Mouse (Mus musculus): ENCODE measurements around the gene Trub1. TPM values are rescaled to one million over a fixed set of nuclear protein-coding genes. Genes with fewer than 3 reads are reported as not detected.

The Trub1 gene
- polyA plus RNA-seq, 1 experiment from 2014 or later: 28.2 TPM

DNA sequence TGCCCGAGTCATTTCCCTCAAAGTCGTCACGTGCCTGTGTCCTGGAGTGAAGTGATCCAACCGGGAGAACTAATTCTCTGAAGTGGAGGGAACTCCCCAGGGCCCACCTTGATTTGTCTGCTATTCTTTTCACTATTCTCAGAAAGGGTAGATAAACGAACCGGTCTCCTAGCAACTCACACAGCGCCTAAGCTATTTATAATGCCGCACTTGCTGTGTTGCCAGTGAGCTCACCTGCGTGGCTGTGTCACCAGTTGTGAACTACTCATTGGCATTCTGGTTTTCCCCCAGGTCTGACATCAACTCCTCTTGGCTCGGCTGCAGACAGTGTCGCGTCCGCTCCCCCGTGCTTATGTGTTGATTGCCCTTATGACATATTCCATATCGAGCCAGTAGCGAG, 20.6 kb downstream of the Trub1 start:
- WGBS: 77% methylated on average over 16 of the region's 16 CpGs

GRCm38 (mm10) chr19:57475298-57475697, 22.6 kb downstream of the Trub1 start:
- Histone ChIP-seq H3K4me2 (no peak overlapping the region), H3K36me3 (peaks cover 14% of the 10 kb centered on the region; the same call in 1 of the 2 replicates), H3K9ac (replicated peaks) (no peak overlapping the region), H3K9me3 (no peaks in the 10 kb centered on the region), H3K4me1 (replicated peaks) (peaks cover 12% of the 10 kb centered on the region), H3K27me3 (no peaks in the 10 kb centered on the region), H3K27ac (no peak overlapping the region), H3K4me3 (replicated peaks) (no peak overlapping the region)
- ATAC-seq (ENCODE audit: insufficient number of reproducible peaks, insufficient read depth, low FRiP score, low TSS enrichment, low read depth): no peak
- WGBS: 89% methylated on average over 4 of the region's 4 CpGs

More for the DNA sequence above, 20.6 kb downstream of the Trub1 start:
- Histone ChIP-seq H3K9ac (replicated peaks) (no peak overlapping the region), H3K9me3 (0 out of 2 replicates have a peak, but pooled peaks cover 6% of the 10 kb centered on the region), H3K27me3 (no peaks in the 10 kb centered on the region), H3K4me3 (replicated peaks) (no peak overlapping the region), H3K4me1 (replicated peaks) (peaks cover 6% of the 10 kb centered on the region), H3K27ac (no peak overlapping the region), H3K4me2 (no peak overlapping the region), H3K36me3 (peaks cover 30% of the 10 kb centered on the region; the same call in 1 of the 2 replicates)
- ATAC-seq (ENCODE audit: insufficient number of reproducible peaks, insufficient read depth, low FRiP score, low TSS enrichment, low read depth): no peak

DNA sequence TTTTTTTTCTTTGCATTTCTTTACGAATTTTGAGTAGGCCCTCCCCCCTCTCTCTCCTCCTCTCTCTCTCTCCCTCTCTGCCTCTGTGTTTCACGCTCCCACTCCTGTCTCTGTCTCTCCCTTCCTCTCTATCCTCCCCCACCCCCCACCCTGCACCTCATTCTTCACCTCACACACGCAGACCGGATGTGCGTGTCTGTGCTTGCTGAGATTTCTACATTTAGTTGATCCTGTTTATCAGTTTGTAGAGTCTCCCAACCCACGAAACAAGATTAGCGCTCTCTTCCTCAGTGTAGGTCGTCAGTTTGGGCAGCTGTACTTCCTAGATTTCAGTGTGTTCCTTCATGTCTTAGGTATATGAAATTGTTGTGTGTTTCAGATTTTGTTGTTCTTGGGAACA, 24.6 kb downstream of the Trub1 start:
- Histone ChIP-seq H3K36me3 (peaks cover 14% of the 10 kb centered on the region; the same call in 1 of the 2 replicates), H3K4me3 (replicated peaks) (no peak overlapping the region), H3K4me2 (no peak overlapping the region), H3K4me1 (replicated peaks) (peaks cover 6% of the 10 kb centered on the region; the same call in 1 of the 2 replicates), H3K9ac (replicated peaks) (no peak overlapping the region), H3K27me3 (no peaks in the 10 kb centered on the region), H3K27ac (no peak overlapping the region), H3K9me3 (no peaks in the 10 kb centered on the region)
- 64% methylated on average over 8 of the region's 8 CpGs for WGBS
- no peak for ATAC-seq (ENCODE audit: insufficient number of reproducible peaks, insufficient read depth, low FRiP score, low TSS enrichment, low read depth)

- 74% methylated on average over 11 of the region's 11 CpGs for WGBS
- no peak for ATAC-seq (ENCODE audit: insufficient number of reproducible peaks, insufficient read depth, low FRiP score, low TSS enrichment, low read depth)
- Histone ChIP-seq H3K27ac (no peak overlapping the region), H3K9me3 (no peaks in the 10 kb centered on the region), H3K4me3 (replicated peaks) (no peak overlapping the region), H3K9ac (replicated peaks) (no peak overlapping the region), H3K36me3 (peaks cover 14% of the 10 kb centered on the region; the same call in 1 of the 2 replicates), H3K4me1 (replicated peaks) (peaks cover 6% of the 10 kb centered on the region; the same call in 1 of the 2 replicates), H3K4me2 (no peak overlapping the region), H3K27me3 (no peaks in the 10 kb centered on the region)
These were observed 25.3 kb downstream of the Trub1 start for GRCm38 (mm10) chr19:57478056-57478455.

DNA sequence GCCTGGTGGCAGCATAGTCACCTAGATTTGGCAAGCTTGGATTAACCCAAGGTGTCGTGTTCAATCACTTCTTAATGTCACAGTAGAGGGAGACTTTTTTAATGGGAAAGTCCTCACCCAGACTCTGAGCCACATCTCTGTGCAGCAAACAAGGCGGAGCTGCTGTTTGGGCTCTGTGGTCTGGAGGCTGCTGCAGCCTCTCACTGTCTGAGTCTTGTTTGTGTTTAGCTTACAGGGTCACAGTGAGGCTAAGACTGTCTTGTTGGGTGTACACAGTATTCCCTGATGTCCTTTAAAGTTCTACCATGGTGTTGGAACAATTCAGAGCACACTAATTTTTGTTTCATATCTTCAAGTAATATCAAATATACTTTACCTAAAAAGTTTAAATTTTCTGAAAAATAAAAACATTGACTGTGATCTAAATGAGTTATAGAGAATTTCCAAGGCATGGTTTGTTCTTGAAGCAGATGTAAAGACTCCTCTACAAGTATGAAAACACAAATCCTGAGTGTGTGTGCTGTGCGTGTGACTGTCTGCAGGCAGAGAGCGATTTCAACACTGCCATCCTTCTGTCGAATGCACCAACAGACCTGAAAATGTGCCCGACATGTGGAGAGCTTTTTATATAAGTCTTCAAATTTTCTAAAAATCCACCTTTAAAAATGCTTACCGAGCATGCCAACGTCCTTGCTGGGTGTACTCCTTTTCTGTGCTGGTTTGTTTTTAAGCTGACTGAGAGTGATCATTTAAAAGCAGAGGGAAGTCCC, 27.4 kb downstream of the Trub1 start:
- H3K9me3 ChIP-seq: 0 out of 2 replicates have a peak, but pooled peaks cover 8% of the 10 kb centered on the region
- H3K4me1 ChIP-seq (replicated peaks): peaks cover 6% of the 10 kb centered on the region; the same call in 1 of the 2 replicates
- no peak overlapping the region for H3K9ac ChIP-seq (replicated peaks)
- ATAC-seq (ENCODE audit: insufficient number of reproducible peaks, insufficient read depth, low FRiP score, low TSS enrichment, low read depth): no peak
- peaks cover 9% of the 10 kb centered on the region; the same call in 1 of the 2 replicates for H3K36me3 ChIP-seq
- no peak overlapping the region for H3K4me3 ChIP-seq (replicated peaks)
- no peaks in the 10 kb centered on the region for H3K27me3 ChIP-seq
- no peak overlapping the region for H3K27ac ChIP-seq
- H3K4me2 ChIP-seq: no peak overlapping the region
- 80% methylated on average over 8 of the region's 8 CpGs for WGBS

DNA sequence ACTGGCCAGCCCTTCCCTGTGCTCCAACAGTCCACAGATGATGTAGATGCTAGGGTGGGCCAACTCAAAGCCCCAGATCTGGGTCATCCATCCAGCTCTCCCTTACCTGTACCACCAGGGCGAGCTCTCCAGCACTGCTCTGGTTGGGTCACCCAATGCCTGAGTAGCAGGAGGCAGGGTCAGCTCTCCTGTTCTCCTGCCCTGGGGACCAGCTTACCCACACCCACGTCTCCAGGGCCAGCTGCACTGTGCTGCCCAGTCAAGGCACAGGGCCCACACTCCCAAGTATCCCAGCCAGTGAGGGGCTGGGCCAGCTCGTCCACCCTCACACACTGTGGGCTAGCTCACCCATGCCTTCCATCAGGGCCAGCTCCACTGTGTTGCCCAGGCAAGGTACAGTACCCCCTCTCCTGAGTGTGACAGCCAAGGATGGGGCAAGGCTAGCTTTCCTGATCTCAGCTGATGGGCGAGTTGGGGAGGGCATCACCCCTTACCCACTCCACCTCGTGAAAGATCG, 29.1 kb downstream of the Trub1 start:
- Histone ChIP-seq H3K9me3 (0 out of 2 replicates have a peak, but pooled peaks cover 8% of the 10 kb centered on the region), H3K27ac (no peak overlapping the region), H3K4me1 (replicated peaks) (peaks cover 14% of the 10 kb centered on the region), H3K4me2 (no peak overlapping the region), H3K4me3 (replicated peaks) (no peak overlapping the region), H3K9ac (replicated peaks) (no peak overlapping the region), H3K36me3 (peaks cover 11% of the 10 kb centered on the region; the same call in 1 of the 2 replicates), H3K27me3 (no peaks in the 10 kb centered on the region)
- ATAC-seq (ENCODE audit: insufficient number of reproducible peaks, insufficient read depth, low FRiP score, low TSS enrichment, low read depth): no peak
- WGBS: 93% methylated on average over 6 of the region's 6 CpGs

DNA sequence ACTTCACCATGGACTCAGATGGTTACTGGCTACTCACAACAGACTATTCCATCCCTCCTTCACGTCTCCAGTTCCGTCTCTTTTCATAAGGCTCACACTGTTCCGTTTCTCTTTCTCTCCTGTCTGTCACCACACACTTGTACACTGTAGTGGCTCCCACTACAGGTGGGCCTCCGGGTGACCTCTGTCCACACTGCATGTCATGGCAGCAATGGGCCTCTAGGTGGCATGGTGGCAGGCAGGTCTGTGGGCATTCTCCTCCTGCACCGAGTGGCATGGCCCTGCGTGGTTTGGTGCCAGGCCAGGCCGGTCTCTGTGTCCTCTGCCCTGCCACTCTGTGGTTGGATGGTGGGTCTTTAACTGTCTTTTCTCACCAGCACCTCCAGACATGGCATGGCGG, 30.1 kb downstream of the Trub1 start:
- 0 out of 2 replicates have a peak overlapping the region, but pooled peaks have one; percentile 17 for H3K27ac ChIP-seq
- ATAC-seq (ENCODE audit: insufficient number of reproducible peaks, insufficient read depth, low FRiP score, low TSS enrichment, low read depth): no peak
- WGBS: 77% methylated on average over 8 of the region's 8 CpGs

DNA sequence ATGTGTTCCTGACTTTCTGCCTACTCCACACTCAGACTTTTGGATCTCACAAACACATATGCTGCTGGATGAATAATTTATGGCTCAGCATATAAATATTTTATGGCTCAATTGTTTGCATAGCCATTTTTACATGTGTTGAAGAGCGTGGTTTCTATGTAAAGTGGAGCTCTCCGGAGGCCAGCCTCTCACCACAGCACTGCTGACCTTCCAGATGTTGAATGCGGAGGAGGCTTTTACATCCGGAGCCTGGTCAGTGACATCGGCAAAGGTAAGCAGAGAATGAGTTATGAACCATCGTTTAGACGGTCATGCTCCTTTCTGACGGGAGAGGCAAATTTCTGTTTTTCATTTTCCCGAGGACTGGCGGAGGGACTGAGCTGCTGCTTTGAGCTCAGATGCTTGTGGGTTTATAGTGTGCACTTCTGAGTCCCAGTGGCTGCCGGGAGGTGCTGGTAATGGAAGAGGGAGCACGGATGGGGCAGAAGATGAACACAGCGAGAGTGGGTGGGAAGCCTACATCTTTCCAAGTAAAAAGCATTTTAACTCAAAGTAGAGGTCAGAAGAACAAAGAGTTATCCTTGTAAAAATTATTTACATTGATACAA, 34.4 kb downstream of the Trub1 start:
- peak overlapping the region; percentile 40 for H3K4me2 ChIP-seq
- no peak overlapping the region for H3K9ac ChIP-seq (replicated peaks)
- H3K4me1 ChIP-seq (replicated peaks): peaks cover 41% of the 10 kb centered on the region
- WGBS: 23% methylated on average over 13 of the region's 13 CpGs
- ATAC-seq (ENCODE audit: insufficient number of reproducible peaks, insufficient read depth, low FRiP score, low TSS enrichment, low read depth): peak; percentile 20; the same call in 1 of the 2 replicates
- no peaks in the 10 kb centered on the region for H3K27me3 ChIP-seq
- peak overlapping the region; percentile 82 for H3K27ac ChIP-seq
- H3K36me3 ChIP-seq: peaks cover 15% of the 10 kb centered on the region; the same call in 1 of the 2 replicates
- H3K9me3 ChIP-seq: 0 out of 2 replicates have a peak, but pooled peaks cover 8% of the 10 kb centered on the region
- H3K4me3 ChIP-seq (replicated peaks): peak overlapping the region; percentile 8; the same call in 1 of the 2 replicates

More for the DNA sequence above, 30.1 kb downstream of the Trub1 start:
- H3K4me1 ChIP-seq (replicated peaks): peaks cover 23% of the 10 kb centered on the region
- H3K4me3 ChIP-seq (replicated peaks): no peak overlapping the region
- no peak overlapping the region for H3K4me2 ChIP-seq
- H3K27me3 ChIP-seq: no peaks in the 10 kb centered on the region
- H3K9ac ChIP-seq (replicated peaks): no peak overlapping the region
- H3K9me3 ChIP-seq: 0 out of 2 replicates have a peak, but pooled peaks cover 8% of the 10 kb centered on the region
- peaks cover 12% of the 10 kb centered on the region; the same call in 1 of the 2 replicates for H3K36me3 ChIP-seq

DNA sequence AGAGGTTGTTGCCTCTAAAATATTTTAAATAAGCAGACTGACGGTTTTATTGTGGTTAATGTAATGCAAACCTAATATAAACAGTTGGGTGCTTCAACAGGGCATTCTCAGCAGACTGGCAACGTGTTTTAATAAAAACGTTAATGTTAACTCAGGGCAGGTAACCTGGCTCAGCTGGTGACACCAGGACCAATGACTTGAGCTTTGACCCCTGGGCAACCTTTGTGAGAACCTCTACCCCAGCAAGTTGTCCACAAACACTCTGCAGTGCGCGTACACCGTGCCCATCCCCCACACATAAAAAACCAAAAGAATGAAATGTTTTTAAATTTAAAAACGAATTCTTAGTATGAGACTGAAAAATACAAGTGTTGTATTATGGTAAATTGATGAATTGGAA, 36.8 kb downstream of the Trub1 start:
- Histone ChIP-seq H3K4me2 (no peak overlapping the region), H3K4me1 (replicated peaks) (peaks cover 41% of the 10 kb centered on the region), H3K27ac (no peak overlapping the region), H3K4me3 (replicated peaks) (no peak overlapping the region), H3K9ac (replicated peaks) (no peak overlapping the region), H3K9me3 (no peaks in the 10 kb centered on the region), H3K36me3 (peaks cover 15% of the 10 kb centered on the region; the same call in 1 of the 2 replicates), H3K27me3 (no peaks in the 10 kb centered on the region)
- ATAC-seq (ENCODE audit: insufficient number of reproducible peaks, insufficient read depth, low FRiP score, low TSS enrichment, low read depth): no peak
- 65% methylated on average over 7 of the region's 7 CpGs for WGBS

DNA sequence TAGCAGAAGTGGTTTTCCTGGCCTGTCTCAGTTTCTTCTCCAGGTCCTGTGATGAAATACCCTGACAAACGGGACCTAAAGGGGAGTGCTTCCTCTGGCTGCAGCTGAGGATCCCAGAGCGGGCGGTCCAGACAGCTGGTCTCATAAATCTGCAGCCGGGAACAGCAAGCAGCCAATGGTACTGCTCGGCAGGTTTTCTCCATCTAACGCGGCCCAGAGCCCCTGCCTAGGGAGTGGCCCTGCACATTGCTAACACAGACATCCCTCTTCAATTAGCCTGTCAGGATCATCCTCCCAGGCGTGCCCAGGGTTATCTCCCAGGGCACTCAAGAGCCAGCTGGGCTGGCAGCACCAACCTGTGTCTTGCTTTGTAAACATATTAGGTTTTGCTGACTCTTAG, 38.3 kb downstream of the Trub1 start:
- peak; percentile 63; the same call in 1 of the 2 replicates for ATAC-seq (ENCODE audit: insufficient number of reproducible peaks, insufficient read depth, low FRiP score, low TSS enrichment, low read depth)
- H3K4me3 ChIP-seq (replicated peaks): no peak overlapping the region
- 0 out of 2 replicates have a peak, but pooled peaks cover 5% of the 10 kb centered on the region for H3K36me3 ChIP-seq
- peaks cover 42% of the 10 kb centered on the region for H3K4me1 ChIP-seq (replicated peaks)
- WGBS: 3% methylated on average over 8 of the region's 8 CpGs
- no peaks in the 10 kb centered on the region for H3K27me3 ChIP-seq
- no peaks in the 10 kb centered on the region for H3K9me3 ChIP-seq
- peak overlapping the region; percentile 78 for H3K27ac ChIP-seq
- H3K4me2 ChIP-seq: peak overlapping the region; percentile 35
- H3K9ac ChIP-seq (replicated peaks): no peak overlapping the region

- no peak overlapping the region for H3K4me2 ChIP-seq
- H3K36me3 ChIP-seq: no peaks in the 10 kb centered on the region
- H3K27ac ChIP-seq: no peak overlapping the region
- H3K9me3 ChIP-seq: no peaks in the 10 kb centered on the region
- ATAC-seq (ENCODE audit: insufficient number of reproducible peaks, insufficient read depth, low FRiP score, low TSS enrichment, low read depth): no peak
- peaks cover 46% of the 10 kb centered on the region for H3K4me1 ChIP-seq (replicated peaks)
- H3K27me3 ChIP-seq: no peaks in the 10 kb centered on the region
- 82% methylated on average over 5 of the region's 5 CpGs for WGBS
- H3K4me3 ChIP-seq (replicated peaks): no peak overlapping the region
- H3K9ac ChIP-seq (replicated peaks): no peak overlapping the region
These were observed 41.3 kb downstream of the Trub1 start for GRCm38 (mm10) chr19:57494020-57494419.
